Mouse (Mus musculus) 3134 (cell line): ENCODE data around the gene Cmtm2a.
"Not testable (repeated sequence)": the region's sequence is repeated elsewhere in the genome, so short reads cannot be mapped to it uniquely, and the experiment has no call there.

ENCODE experiments used
- DNase-seq: peaks from one replicate; pipeline ENCODE4 v3.0.0-alpha.2; 2011; ENCODE audit warnings: low spot score; ENCODE audit not compliant: insufficient read length; ENCODE audit errors: extremely low read depth

Cmtm2a gene

DNA sequence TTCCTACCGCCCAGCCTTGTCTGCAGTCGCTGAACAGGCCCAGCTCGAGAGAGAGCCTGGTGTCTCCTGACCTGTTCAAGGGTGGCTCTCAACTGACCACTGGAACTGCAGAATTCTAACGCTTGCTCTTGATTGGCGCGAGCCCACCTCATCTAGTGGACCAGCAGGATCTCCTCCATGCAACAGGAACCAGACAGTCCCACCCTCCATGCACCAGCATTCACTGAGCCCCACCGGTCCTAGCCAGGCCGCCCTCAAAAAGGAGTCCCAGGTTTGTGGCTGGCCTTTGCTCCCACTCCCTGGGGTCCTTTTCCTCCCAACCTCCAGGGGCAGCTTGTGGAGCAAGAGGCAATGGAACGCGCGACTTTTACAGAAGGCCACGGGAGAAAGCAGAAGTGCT is at the start of gene Cmtm2a:
Gene Cmtm2a, minus strand, starts transcription at position 101 of the 400 bp plus-strand sequence.
- DNase-seq = not testable (repeated sequence)

DNA sequence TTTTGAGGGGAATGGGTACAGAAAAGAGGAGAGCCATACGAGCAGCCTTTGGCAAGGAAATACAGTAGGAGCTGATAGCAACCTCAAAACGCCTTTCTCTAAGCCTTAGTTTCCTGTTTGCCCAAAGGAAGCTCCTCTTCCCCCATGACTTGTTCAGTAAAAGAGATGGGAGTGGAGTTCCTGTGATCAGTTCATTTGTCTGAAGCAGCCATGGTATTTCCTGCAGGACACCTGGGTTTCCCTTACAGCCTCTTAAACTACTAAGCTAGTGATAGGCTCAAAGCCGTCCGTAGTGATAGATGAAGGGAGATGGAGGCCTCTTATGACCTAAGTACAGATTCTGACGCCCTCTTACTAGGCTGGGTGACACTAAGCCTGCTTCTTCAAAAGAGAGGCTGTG is 49.4 kb upstream of the Cmtm2a start:
- no peak for DNase-seq

DNA sequence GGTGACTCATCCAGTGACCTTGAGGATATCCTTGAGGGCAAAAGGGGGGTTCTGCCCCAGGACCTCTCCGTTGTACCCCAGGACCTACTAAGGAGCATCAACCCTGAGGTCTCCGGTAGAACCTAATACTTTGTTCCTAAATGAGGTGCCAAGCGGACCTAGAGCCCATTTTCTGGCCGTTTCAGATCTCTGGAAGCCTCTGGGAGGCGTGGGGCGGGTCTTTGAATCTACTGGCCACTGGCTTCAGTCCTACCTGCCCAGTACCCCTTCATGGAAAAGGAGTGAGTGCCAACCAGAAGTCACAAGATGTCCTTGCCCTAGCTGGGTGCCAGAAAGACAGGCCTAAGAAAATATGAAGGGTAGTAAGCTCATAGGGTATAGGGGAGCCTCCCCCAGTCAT is 48.7 kb upstream of the Cmtm2a start:
- no peak for DNase-seq

DNA sequence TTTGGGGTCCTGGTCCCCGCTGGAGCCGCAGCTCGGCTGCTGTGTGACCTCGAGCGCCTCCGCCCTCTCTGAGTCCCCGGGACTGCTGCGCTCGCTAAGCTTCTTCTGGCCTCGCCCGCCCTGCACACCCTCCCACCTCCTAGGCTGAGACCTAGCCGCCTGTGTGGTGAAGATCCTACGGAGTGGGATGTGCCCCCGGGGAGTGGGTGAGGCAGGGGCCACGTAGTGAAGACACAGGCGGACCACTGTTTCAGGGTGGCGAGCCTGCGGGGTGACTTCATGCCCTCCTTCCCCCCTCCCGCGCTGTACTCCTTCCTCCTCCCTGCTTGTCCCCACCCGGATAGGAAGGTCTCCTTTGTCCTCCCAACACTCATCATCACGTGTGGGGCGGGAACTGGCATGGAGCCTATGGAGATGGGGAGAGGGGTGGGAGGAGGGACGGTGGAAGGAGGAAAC is 48.2 kb upstream of the Cmtm2a start:
- peak; percentile 89 for DNase-seq

DNA sequence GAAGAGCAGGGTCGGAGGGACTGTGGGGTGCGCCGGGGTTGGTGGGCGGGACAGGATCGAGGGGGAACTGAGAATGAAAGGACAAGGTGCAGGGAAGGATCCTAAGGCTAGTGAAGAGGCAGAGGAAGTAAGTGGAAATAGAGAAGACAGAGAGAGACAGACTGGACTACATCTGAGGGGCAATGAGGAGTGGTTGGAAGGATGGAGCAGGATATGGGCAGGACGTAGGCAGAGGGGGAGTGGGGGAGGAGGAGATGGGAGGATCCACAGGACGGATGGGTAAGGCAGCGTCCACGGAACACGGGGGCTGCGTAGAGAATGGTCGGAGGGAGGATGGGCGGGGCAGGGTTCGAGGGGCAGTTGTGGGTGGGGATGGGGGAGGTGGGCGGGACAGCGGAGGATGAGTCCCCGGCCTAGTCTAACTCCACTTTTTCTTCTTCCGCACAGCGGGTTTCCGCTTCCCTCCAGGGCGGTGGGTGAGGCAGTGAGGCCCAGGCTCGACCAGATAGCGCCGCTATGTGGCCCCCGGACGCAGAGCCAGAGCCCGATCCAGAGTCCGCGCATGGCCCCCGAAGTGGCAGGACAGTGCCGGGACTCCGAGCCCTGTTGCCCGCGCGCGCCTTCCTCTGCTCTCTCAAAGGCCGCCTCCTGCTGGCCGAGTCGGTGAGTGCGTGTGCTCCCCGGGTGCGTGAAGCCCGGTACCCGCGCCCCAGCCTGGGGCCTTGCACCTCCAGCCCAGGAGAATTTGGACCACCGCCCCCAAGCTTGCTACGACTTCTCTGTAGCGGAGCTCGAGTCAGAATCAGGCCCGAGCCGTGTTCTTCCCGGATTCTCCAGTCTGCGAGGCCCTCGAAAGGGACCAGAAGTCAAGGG is 47.5 kb upstream of the Cmtm2a start:
- DNase-seq = peak; percentile 84

DNA sequence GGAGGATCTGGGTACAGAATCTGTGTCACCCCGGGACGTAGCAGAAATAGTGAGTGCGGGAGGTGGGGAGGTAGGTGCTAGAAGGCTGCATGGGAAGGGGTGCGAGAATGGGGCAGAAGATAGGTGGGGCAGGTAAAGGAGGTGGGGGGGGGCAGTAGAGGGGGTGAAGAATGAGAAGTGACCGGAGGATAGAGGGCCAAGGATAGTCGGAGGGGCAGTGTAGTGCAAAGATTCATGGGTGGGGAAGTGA is 46.9 kb upstream of the Cmtm2a start:
- DNase-seq = no peak

DNA sequence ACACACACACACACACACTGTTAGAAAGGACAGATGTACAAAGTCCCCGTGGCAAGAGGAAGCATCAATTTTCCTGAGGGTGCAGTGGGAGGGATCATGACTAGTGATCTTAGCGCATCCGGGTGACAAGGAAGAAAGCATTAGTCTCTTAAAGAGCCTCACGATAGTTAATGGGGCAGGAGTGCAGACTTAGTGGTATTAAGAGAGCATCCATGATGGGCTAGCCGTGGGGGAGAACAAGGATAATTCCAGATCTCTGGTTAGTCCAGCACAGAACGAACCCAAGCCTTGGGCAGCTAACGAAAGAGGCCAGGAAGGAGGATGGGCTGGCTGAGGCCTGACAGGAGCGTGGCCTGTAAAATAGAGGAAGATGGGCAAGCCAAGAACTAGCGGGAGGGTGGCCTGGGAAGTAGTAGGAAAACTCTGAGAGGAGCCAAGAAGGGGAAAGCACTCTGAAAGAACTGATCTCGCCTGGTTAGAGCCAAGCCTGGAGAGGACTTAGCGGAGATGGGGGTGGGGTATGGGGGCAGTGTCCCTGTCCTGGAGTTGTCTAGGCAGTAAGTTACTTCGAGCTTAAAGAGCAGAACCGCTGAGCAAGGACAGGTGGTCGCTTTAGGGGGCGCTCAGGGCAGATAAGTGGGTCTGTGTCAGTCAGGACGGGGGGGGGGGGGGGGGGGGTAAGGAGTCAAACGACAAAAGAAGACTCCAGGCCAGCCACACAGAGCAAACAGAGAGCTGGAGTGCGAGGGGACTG is 46.4 kb upstream of the Cmtm2a start, which contains the start of gene Cmtm3:
Gene Cmtm3, plus strand, starts transcription at position 182 of the 754 bp plus-strand sequence.
- no peak for DNase-seq

DNA sequence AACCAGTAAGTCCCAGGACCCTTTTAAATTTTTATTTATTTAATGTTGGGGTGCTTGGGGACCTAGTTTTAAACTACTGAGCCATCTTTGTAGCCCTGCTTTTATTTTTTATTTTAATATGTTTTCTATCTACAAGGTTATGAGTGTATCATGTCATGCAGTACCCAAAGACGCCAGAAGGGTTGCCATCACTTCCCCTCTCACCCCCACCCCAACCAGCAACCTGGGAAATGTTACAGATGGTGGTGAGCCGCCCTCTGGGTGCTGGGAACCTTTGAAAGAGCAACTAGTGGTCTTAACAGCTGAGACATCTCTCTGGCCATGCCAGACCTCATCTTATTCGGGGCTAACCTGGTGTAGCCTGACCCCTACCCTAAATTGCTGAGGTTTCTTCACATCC is 44.9 kb upstream of the Cmtm2a start:
- no peak for DNase-seq

DNA sequence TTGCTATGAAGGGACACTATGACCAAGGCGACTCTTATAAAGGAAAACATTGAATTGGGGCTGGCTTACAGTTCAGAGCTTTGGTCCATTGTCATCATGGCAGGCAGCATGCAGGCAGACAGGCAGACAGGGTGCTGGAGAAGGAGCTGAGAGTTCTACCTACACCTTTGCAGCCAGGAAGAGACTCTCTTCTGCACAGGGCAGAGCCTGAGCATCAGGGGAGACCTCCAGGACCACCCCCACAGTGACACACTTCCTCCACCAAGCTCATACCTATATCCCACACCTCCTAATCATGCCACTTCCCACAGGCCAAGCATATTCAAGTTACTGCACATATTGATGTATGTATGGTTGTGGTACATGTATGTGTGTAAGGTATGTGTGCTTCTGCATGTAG is 43.8 kb upstream of the Cmtm2a start:
- no peak for DNase-seq

DNA sequence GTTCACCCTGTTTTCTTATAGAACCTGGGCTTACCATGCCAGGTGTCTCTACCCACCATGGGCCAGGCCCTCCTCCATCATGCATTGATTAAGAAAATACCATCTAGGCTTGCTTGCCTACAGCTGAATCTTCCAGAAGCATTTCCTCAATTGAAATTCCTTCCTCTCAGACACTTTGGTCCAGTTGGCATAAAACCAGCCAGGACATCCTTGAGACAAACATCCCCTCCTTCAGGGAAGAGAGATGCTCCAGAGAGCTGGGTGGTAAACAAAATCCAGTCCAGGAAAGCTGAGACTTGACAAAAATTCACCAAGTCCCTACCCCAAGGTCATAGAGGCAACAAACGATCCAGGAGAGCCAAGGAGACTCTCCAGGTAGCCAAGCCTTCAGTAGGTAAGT is 41.2 kb upstream of the Cmtm2a start:
- no peak for DNase-seq

DNA sequence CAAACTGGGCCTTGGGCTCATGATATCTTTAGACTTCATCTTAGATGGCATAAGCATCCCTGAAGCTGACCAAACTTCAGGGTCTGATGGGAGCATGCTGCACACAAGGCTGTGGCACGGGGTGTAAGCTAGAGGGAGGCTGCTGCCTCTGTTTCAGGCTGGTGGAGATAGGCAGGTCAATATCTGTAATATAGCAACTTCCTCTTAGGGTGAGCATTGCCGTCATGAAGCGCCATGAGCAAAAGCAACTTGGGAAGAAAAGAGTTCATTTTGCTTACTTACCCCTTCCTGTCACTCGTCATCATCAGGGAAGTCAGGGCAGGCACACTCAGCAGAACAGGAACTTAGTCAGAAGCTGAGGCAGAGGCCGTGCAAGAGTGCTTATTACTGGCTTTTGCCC is 40.8 kb upstream of the Cmtm2a start:
- DNase-seq = no peak

DNA sequence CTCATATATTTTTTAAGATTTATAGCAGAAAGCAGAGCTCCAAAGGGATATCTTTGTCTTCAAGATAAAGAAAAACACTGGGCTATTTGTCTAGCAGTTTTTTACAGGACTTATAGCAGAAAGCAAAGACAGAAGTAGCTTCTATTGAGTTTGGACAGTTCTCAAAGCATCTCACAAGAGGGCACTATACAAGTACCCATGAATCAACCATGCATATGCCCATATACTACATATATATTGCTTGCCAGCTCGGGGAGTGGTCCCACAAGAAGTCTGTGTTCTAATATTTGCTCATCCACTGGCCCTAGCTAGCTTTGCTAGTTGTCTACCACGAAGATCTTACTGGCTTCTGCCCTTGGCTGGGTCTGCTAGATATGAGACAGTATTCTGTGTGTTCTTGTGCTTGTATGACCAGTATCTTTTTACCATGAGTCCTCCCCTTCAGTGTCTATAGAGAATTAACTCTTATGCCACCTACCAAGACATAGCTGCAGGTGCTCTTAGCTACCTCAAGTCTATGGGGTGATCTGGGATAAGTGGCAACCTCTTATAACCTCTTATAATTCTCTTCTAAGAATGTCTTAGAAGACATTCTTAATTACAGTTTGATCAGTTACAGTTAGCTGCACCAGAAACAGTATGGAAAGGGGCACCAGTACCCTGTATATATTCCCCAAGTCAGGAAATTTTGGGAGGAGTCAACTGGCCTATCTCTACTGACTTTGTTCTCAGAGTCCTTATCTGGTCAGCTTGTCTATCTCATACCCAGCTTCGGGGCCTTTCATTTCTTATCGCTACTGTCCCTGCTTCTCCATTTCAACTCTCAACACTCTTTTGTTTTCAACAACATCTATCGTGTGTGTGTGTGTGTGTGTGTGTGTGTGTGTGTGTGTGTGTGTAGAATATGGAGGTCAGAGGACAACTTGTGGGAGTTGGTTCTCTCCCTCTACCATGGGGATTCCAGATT is 40.0 kb upstream of the Cmtm2a start:
- DNase-seq = no peak

DNA sequence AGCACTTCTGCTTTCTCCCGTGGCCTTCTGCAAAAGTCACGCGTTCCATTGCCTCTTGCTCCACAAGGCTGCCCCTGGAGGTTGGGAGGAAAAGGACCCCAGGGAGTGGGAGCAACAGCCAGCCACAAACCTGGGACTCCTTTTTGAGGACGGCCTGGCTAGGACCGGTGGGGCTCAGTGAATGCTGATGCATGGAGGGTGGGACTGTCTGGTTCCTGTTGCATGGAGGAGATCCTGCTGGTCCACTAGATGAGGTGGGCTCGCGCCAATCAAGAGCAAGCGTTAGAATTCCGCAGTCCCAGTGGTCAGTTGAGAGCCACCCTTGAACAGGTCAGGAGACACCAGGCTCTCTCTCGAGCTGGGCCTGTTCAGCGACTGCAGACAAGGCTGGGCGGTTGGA is 28.9 kb upstream of the Cmtm2a start, which contains the start of gene Cmtm2b:
Gene Cmtm2b, plus strand, starts transcription at position 301 of the 400 bp plus-strand sequence.
- DNase-seq = not testable (repeated sequence)

DNA sequence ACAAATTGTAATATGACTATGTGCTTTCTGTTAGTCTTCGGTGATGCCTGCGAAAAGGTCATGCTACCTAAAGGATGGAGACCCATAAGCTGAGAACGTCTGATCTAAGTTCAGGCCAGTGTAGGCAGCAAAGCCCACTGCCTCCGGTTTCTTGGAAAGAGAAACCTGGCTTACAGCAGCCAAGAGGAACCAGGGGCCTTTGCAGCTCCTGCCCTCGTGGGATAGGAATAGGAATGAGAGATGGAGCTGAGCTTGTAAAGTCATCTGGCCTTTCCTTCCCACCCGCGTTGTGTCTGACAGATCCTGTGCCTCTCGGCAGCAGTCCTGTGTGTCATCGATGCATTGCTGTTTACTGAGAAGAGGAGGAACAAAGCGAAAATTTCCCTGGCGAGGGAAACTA is 28.3 kb upstream of the Cmtm2a start, which contains the start of gene Gm11020:
Gene Gm11020, plus strand, starts transcription at position 301 of the 400 bp plus-strand sequence.
- DNase-seq = not testable (repeated sequence)

DNA sequence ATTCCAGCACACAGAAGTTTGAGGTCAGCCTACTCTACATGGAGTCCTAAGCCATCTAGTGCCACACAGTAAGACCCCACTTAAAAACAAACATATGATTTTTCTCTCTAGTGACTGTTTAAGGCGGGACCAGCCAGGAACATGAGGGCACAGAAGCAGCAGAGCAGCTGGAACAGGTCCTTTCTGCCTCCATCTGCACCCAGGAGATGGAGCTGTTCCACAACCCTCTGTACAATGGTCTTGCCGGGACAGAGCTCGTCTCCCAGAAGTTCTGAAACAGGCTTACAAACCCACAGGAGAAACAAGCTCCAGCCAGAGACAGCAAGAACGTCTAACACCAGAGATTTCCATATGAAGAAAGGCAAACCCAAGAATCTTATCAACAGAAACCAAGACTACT is 20.3 kb upstream of the Cmtm2a start:
- DNase-seq = no peak

DNA sequence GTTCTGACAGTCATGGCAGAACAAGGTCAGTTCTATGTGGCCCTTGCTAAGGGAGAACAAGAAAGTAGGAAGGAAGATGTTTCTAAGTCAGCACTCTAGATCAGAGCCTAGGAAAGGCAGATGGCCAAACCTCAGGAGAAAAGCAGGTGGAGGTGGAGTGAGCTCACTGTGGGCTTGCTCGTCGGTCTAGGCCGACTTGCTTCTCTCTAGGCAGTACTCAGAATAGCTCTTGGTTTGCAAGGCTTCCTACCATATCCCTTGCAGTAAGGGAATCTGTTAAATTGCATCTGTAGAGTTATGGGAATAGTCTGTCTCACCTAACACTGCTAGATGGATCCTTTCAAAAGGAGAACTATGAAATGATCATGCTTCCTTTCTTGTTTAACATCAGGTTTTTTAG is 19.0 kb upstream of the Cmtm2a start:
- not testable (repeated sequence) for DNase-seq

DNA sequence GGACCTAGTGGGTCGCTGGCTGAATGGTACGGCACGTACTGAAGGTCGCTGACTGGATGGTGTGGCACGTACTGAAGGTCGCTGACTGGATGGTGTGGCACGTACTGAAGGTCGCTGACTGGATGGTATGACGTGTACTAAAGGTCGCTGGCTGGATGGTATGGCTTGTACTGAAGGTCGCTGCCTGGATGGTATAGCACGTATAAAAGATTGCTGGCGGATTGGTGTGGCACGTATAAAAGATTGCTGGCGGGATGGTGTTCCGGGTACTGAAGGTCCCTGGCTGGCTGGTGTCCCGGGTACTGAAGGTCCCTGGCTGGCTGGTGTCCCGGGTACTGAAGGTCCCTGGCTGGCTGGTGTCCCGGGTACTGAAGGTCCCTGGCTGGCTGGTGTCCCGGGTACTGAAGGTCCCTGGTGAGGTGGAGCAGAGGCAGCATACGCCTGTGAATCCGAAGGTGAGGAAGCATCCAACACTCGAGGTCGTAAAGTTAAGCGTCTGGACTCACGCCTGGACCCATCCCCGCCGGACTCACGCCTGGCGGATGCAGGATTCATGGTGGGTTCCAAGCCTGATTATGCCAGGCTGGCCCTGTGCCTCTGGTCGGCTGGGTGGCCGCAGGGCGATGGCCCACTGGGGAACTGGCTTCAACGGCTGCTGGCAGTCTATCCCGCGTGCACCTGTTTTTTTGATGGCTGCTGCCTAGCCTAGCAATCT is 16.6 kb upstream of the Cmtm2a start, which contains the start of the genes Gm45711 and Cmtm1:
Gene Gm45711, minus strand, starts transcription at position 641 of the 715 bp plus-strand sequence.
Gene Cmtm1, minus strand, starts transcription at position 705 of the 715 bp plus-strand sequence.
- not testable (repeated sequence) for DNase-seq

DNA sequence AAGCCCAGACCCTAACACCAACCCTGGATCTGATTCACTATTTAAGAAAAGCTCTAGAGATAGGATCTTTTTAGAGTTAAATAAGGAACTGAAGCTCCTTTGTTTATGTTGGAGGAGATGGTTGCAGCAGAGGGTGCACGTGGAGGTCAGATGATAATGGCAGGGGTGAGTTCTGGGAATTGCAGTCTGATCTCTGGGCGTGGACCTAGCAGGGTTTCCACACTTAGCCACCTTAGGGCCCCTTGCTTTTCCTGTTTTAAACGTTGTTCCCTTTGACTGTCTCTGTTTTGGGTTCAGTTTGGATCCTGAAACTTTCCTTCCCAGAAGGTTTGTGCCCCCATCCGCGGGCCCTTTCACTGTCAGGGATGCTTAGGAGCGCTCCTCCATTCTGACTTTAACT is 15.4 kb upstream of the Cmtm2a start:
- not testable (repeated sequence) for DNase-seq

DNA sequence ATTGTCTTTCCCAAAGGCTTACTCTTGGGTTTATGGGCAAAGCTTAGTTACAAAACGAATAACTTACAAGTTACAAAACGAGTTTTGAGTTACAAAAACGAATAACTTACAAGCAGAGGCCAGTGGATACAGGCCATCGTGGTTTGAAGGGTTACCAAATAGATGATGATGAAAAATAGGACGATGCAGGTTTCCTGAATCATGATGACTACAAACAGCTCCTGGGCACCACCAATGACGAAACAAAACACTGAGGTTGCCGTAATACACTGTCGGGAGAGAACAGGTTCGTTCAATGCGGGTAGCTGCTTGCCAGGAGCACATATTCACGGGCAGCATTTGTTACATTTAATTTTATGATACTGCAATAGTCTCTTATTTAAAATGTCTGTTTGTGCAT is 12.0 kb upstream of the Cmtm2a start:
- no peak for DNase-seq

DNA sequence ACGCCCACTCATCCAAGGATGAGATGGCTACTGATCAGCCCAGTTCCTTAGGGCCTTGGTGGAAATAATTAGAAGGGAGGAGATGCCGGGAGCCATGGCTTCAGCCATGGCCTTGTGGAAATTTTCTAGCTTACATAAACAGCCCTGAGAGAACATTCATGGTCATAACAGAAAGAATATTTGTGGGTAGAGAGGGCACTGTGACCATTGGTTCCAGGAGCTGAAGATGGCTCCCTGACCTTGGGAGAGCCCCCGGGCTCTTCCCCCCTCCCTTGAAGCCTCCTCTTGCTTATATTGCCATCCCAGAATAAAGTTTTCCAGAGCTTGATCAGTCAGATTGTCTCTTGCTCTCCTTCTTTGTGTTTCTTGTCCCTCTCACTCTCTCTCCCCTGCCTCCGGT is 9.6 kb upstream of the Cmtm2a start:
- not testable (repeated sequence) for DNase-seq
